Mouse (Mus musculus): ENCODE measurements at regions not wholly inside any gene's neighbourhood (a gene's known extent, or its start where the extent isn't known, plus 50 kb on each side); places are given as distances from the start of the nearest gene placed in this dataset.
A peak's percentile ranks its signal among the peaks of the same experiment; 100 is the strongest.

- no peak overlapping the region for H3K4me3 ChIP-seq
- no peak overlapping the region for H3K27ac ChIP-seq
- no peak for DNase-seq (ENCODE audit: low spot score in 2 of 2)
- TF ChIP-seq CTCF (conservative IDR thresholded peaks at IDR 0.05) = no peak
These were observed 204.2 kb downstream of the Rybp start for GRCm38 (mm10) chr6:100083127-100083526.

GRCm38 (mm10) chr6:100074672-100075335 lies 212.5 kb downstream of the Rybp start:
- Histone ChIP-seq H3K27ac (no peak overlapping the region), H3K4me3 (no peak overlapping the region)
- no peak for TF ChIP-seq CTCF (conservative IDR thresholded peaks at IDR 0.05)
- DNase-seq (ENCODE audit: low spot score in 2 of 2) = no peak

DNA sequence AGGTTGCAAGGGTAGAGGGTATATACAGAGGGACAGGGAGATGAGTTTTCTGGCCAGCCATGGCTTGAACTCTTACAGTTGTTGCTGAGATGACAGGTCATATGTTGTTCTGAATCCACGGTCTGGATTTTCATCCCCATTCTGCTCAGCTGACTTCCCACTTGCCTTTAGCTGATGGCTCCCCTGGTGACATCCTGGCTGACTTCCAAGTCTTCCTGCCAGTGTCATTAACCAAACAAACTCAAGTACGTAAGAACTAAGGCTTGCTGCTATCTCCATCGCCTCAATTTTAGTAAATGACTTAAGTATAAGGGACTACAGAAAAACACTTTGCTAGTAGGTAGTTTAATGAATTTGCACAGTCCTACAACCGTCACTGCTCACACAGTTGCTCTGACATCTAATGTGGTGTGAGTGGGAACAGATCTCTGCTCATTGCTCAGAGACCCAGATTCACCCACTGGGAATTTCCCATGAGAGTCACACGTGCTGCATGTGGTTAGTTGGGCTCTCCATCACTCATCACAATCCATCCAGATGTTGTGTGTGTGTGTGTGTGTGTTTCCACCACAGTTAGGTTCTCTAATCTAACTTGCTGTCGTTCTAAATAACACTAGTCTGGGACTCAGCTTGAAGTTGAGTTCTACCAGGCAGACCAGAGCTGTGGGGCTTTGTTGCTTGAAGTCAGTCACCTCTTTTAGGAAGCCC lies 214.9 kb downstream of the Rybp start:
- no peak for TF ChIP-seq CTCF (conservative IDR thresholded peaks at IDR 0.05)
- Histone ChIP-seq H3K4me3 (no peak overlapping the region), H3K27ac (no peak overlapping the region)

DNA sequence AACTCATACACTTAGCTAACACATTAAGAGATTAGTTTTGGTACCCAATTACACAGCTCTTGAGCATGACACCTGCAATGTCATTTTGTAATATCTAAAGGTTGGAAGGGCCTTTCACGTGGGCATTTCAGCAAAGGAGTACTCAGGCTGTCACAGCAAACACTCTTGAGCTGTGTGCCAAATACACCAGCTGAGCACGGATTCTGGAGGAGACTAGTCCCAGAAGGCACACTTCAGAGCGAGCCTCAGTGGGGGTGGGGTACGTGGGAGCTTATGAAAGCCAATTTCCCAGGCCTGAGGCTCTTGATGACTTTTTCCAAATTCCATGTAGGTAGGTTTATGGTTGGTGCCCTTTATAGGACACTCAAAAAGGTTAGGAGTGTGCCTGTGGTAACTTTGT lies 218.1 kb downstream of the Rybp start:
- Histone ChIP-seq H3K27ac (no peak overlapping the region), H3K4me3 (no peak overlapping the region)
- TF ChIP-seq CTCF (conservative IDR thresholded peaks at IDR 0.05) = no peak
- DNase-seq (ENCODE audit: low spot score in 2 of 2) = no peak

More for the DNA sequence above, 214.9 kb downstream of the Rybp start:
- DNase-seq (ENCODE audit: low spot score in 2 of 2) = no peak

- no peak for TF ChIP-seq CTCF (conservative IDR thresholded peaks at IDR 0.05)
- no peak overlapping the region for H3K27ac ChIP-seq
- DNase-seq (ENCODE audit: low spot score in 2 of 2) = no peak
- H3K4me3 ChIP-seq = no peak overlapping the region
These were observed 220.0 kb downstream of the Rybp start for GRCm38 (mm10) chr6:100067273-100067672.

GRCm38 (mm10) chr6:100065586-100065985 lies 221.7 kb downstream of the Rybp start:
- no peak for DNase-seq (ENCODE audit: low spot score in 2 of 2)
- no peak for TF ChIP-seq CTCF (conservative IDR thresholded peaks at IDR 0.05)
- Histone ChIP-seq H3K27ac (no peak overlapping the region), H3K4me3 (no peak overlapping the region)

- no peak for DNase-seq (ENCODE audit: low spot score in 2 of 2)
- TF ChIP-seq CTCF (conservative IDR thresholded peaks at IDR 0.05) = no peak
- Histone ChIP-seq H3K27ac (no peak overlapping the region), H3K4me3 (no peak overlapping the region)
These were observed 224.3 kb downstream of the Rybp start for GRCm38 (mm10) chr6:100062961-100063360.

GRCm38 (mm10) chr6:100059803-100060202 lies 227.5 kb downstream of the Rybp start:
- Histone ChIP-seq H3K4me3 (no peak overlapping the region), H3K27ac (no peak overlapping the region)
- no peak for TF ChIP-seq CTCF (conservative IDR thresholded peaks at IDR 0.05)
- peak; percentile 52 to 65 for DNase-seq (ENCODE audit: low spot score in 2 of 2)

DNA sequence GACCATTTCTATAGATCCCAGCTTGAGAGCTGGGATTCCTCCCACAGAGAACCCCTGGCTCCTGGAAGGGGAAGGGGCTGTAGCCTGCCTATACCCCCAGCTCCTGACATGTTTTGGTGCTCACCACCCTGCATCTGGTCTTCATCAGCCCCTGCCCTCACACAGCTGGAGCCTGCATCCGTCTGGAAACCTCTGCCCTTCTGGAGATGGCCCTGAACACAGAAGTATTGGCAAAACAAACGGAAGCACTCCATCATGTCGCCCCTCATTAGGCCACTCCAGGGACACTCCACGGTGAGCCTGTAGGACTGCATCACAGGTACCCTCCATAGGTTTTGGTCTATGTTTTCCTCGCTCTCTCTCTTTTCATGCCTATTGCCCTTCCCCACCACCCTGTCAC lies 231.3 kb downstream of the Rybp start:
- no peak for DNase-seq (ENCODE audit: low spot score in 2 of 2)
- H3K4me3 ChIP-seq = no peak overlapping the region
- H3K27ac ChIP-seq = no peak overlapping the region
- no peak for TF ChIP-seq CTCF (conservative IDR thresholded peaks at IDR 0.05)

DNA sequence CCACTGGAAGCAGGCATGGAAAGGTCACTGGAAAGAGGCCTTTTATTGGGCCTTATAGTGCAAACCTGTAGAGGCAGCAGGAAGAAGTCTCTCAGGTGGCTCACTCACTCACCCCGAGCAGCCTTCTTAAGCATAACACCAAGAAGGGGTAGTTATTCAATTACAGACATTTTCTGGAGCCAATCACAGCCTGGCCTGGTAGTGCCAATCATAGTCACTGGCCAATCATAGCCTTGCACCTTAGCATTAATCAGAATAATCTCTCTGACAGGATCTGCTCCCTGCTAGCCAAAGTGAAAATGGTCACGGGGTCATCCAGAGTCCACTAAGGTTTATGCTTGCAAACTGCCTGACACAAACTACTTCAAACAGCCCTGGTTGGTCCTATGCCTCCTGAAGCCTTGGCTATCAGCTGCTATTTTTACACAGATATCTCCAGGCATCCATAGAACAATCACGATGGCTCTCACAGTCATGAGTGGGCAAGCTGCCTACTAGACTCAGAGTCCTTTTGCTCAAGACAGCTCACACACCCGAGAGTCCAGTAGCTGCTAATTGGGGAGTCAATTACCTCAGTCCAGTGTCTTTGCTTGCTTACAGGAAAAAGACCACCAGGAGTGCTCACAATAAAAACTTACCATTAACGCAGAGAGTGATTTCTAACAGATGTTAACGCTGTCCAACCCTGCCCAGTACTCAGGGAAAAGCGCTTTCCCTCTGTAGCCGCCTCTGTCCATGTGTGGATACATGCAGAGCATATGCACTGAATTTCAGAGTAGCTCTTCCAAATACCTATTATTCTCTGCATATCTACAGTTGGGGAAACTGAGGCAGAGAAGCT lies 234.1 kb downstream of the Rybp start:
- Histone ChIP-seq H3K27ac (no peak overlapping the region), H3K4me3 (no peak overlapping the region)
- no peak for TF ChIP-seq CTCF (conservative IDR thresholded peaks at IDR 0.05)
- no peak for DNase-seq (ENCODE audit: low spot score in 2 of 2)

GRCm38 (mm10) chr6:100052406-100052805 lies 234.9 kb downstream of the Rybp start:
- H3K27ac ChIP-seq = no peak overlapping the region
- TF ChIP-seq CTCF (conservative IDR thresholded peaks at IDR 0.05) = no peak
- H3K4me3 ChIP-seq = no peak overlapping the region
- DNase-seq (ENCODE audit: low spot score in 2 of 2) = no peak

- Histone ChIP-seq H3K27ac (no peak overlapping the region), H3K4me3 (no peak overlapping the region)
- no peak for TF ChIP-seq CTCF (conservative IDR thresholded peaks at IDR 0.05)
- DNase-seq (ENCODE audit: low spot score in 2 of 2) = no peak
These were observed 238.2 kb downstream of the Rybp start for GRCm38 (mm10) chr6:100049036-100049435.
